Mouse (Mus musculus): Measurements from ENCODE around the gene Eif3i.
A peak's percentile ranks its signal among the peaks of the same experiment; 100 is the strongest.

Gene Eif3i

DNA sequence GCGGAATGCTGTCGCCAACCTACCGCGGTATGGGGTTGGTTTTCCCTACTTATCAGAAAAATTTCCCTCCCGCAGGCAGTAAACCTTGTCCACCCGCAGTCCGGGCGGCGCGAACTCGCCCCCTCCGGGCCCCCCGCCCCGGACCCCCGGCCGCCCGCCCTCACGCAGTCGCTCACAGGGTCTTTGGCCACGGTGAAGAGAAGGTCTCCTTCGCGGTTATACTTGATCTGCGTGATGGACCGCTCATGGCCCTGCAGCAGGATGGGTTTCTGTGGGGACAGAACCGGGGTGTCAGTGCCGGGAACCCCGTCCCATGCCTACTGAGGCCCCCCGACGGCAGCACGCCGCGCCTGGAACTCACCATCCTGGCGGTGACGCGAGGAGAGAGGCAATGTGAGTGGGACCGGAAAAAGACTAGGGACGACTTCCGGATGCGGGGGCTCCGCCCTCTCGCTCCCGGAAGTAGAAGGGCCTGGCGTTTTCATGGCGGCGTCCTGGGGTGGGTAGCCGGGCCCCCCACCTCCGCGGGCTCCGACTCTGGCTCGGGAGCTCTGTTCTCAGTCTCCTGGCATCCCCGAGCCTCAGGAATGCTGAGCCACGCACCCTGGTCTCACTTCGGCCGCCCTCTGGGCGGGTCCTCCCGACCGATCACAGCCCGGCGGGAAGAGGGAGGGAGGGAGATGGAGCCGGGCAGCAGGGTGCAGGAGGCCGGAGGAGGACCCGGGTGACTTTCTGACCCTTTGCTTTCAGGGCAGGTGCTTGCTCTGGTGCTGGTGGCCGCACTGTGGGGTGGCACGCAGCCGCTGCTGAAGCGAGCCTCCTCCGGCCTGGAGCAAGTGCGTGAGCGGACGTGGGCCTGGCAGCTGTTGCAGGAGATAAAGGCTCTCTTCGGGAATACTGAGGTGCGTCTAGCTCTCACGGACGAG lies at the start of gene Eif3i, which contains the start of gene Tmem234:
Gene Eif3i, minus strand, starts transcription at position 416 of the 926 bp plus-strand sequence.
Gene Tmem234, plus strand, starts transcription at position 436 of the 926 bp plus-strand sequence.
- peak; percentile 78 to 85 for DNase-seq

- DNase-seq, result no peak
Observed at GRCm38 (mm10) chr4:129648656-129649055, 48.2 kb upstream of the Eif3i start.

DNA sequence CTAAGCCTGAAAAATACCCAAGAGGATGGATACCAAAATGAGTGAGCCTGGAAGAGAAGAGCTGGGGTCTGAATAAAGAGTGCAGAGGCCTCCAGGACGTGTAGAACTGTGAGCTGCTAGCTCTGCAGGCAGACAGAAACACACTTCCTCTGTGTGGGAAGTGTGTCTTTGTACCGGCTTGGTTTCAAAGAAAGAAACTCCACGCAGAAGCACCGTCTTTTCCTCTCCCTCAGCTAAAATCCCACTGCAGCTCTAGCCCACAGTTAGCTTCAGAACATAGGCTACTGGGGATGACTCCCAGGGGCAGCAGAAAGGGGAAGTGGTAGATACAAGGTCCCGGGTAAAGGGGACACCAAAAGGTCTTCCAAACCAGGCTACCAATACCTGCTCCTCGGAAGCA lies 44.8 kb upstream of the Eif3i start:
- DNase-seq, result no peak

GRCm38 (mm10) chr4:129641756-129642155 lies 41.3 kb upstream of the Eif3i start:
- DNase-seq, result no peak

GRCm38 (mm10) chr4:129640638-129641467 lies 40.4 kb upstream of the Eif3i start, which contains the start of gene Txlna:
TSS of gene Txlna (minus strand) at chr4:129641065.
- DNase-seq, result peak; percentile 97

- DNase-seq, result peak in 1 of 2 experiments; percentile 48
Observed at GRCm38 (mm10) chr4:129640101-129640637, 39.7 kb upstream of the Eif3i start.

- DNase-seq, result no peak
Observed at GRCm38 (mm10) chr4:129639221-129639620, 38.8 kb upstream of the Eif3i start.

GRCm38 (mm10) chr4:129633852-129634251 lies 33.4 kb upstream of the Eif3i start:
- DNase-seq, result no peak

- no peak for DNase-seq
Observed at GRCm38 (mm10) chr4:129631867-129632266, 31.4 kb upstream of the Eif3i start.

DNA sequence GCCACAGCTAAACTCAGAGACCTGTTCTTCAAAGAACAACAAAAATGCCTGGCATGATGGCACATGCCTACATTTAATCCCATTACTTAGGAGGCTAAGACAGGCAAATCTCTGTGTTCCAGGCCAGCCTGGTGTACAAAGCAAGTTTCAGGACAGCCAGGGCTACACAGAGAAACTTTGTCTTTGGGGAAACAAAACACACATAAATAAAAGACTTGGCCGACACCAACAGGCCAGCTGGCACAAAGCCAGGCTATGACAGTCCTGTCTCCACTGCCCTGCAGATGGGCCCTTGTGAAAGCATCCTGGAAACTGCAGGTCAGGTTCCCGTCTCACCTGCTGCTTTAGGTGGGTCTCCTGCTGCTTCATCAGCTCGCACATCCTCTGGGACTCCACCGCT lies 30.5 kb upstream of the Eif3i start:
- DNase-seq, result peak in 1 of 2 experiments; percentile 49

GRCm38 (mm10) chr4:129626035-129626434 lies 25.6 kb upstream of the Eif3i start:
- no peak for DNase-seq

DNA sequence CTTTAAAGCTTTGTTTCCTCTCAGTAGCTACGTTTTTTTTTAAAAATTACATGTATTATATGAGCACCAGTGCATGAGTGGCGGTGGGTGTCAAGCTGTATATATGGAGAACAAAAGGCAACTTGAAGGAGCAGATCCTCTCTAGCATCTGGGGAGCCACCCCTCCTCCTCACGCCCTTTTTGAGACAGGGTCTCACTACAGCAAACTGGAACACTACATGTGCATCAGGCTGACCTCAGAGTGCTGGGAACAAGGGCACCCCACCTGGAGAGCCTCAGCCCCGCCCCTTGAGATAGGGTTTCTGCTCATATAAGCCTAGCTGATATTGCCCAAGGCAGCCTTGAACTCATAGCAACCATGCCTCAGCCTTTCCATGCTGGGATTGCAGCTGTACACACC lies 25.0 kb upstream of the Eif3i start:
- no peak for DNase-seq

DNA sequence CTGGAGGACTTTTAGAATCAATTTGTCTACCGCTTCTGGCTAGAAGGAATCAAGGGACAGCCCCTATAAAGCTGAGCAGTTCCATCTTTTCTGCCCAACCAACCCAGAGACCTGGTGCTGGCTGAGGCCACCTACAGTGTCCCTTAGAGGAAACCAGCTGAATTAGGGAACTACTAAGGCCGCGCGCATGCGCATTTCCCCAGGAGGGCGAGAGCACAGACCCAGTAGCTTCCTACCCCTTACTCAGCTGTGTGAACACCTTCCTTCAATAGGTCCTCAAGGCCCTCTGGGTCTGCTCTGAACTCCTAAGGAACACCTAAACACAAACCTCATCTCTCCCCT lies 24.6 kb upstream of the Eif3i start:
- peak in 1 of 2 experiments; percentile 48 for DNase-seq

DNA sequence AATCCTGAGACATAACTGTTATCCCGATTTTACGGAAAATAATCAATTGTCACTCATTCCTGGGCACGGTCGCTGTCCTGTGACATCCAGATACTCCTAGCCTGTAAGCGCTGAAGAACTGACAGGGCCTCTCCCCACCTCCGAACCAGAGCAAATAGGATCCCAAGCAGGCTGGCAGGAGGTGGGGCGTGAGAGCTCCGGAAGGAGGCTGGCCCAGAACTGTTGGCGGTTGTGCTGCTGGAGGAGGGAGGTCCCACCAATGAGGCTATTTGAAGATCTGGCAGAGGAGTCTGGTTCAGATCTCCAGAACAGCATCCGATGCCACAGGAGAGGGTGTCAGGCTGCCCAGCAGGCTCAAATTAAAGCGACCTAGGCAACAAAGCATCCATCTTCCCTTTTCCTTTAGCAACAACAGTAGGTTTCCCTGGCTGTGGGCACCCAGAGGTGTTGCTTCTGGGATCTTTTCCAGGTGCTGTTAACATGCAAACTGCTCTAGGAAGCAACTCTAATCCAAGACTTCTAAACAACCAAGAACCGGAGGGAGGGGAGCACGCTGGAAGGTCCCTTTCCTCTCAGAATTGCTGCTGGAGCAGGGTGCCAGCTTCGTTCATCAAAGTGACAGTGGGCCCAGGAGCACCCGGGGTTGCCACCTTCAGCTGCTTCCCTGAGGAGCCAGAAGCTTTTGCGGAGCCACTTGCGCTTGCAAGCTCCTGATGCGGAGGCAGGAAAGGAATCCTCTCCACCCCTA lies 24.0 kb upstream of the Eif3i start:
- peak; percentile 86 to 89 for DNase-seq

- DNase-seq, result peak in 1 of 2 experiments; percentile 59
Observed at GRCm38 (mm10) chr4:129623681-129624091, 23.2 kb upstream of the Eif3i start, which contains the start of gene Ccdc28b. TSS of gene Ccdc28b (minus strand) at chr4:129623947.

- DNase-seq, result no peak
Observed at GRCm38 (mm10) chr4:129622803-129623535, 22.5 kb upstream of the Eif3i start.

DNA sequence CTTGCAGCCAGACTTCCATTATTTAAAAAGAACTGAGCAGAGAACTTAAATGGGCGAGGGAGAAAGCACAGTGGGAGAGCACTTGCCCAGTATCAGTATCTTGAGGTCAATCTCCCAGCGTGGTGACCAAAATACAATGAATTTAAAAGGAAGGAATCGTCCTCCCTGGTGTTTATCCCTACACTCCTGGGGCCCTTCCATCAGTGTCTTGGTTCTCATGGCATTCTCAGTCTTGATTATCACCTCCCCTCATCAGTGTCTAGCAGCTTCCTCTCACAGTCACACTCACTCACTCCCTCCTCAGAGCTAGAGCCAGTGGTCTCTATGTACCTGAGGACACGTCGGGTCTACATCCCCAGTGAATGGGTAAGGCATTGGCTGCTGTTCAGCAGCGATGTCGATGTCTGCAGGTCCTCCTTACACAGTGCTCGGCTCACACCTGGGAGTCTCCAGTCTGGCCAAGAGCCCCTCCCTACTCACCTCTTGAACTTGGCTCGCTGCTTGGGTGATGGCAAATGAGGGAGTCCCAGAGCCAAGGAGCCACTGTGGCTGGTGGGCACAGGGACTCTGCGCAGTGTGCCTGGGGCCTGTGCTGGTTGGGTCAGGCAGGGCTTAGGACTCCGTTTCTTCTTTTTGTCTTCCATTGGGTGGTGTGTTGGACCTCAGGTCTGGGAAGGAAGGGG lies 21.8 kb upstream of the Eif3i start:
- no peak for DNase-seq

- DNase-seq, result peak; percentile 45 to 63
Observed at GRCm38 (mm10) chr4:129621283-129621841, 20.9 kb upstream of the Eif3i start.

DNA sequence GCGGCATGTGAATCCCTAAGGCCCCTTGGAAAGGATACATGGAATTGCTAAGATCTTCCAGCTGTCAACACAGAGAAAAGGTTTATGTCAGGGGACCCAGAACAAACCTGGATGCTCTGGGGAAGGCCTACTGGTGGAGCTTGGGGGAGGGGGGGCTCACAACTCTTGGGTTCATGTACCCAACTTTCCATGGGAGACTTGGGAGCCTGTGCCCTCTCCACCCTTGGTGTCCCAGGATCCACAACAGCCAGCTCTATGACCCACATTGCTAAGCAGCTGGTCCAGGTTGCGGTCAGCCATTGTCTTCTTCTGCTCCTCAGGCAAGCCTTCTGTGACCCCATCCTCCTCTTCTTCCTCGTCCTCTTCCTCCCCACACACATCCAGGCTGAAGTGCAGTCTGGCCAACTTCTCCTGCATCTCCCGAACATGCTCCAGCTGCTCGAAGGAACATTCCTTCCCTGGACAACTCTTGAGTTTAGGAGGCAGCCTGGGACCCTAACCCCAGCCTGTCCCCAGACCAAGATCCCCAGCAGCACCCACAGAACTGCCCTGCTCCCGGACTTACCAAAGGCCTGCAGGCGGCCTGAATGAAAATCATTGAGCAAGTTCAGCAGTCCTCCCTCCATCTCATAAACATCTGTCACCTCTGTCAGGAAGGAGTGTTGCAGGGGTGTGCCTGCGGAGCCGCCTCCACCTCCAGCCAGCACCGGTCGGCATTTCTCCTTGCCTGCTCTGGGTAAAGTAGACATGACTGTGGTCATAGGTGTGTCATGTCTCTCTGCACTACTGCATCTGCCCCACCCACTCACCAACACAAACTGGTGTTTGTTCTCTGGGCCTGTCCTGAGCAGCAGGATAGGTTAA lies 20.2 kb upstream of the Eif3i start:
- no peak for DNase-seq
